Mouse (Mus musculus) lung, postnatal 4 days (tissue): Measurements from ENCODE around the gene Sart1.

Experiments used
- DNase-seq, 2 experiments: peaks; one replicate each; pipeline ENCODE4 v3.0.0; 2021

Gene Sart1

DNA sequence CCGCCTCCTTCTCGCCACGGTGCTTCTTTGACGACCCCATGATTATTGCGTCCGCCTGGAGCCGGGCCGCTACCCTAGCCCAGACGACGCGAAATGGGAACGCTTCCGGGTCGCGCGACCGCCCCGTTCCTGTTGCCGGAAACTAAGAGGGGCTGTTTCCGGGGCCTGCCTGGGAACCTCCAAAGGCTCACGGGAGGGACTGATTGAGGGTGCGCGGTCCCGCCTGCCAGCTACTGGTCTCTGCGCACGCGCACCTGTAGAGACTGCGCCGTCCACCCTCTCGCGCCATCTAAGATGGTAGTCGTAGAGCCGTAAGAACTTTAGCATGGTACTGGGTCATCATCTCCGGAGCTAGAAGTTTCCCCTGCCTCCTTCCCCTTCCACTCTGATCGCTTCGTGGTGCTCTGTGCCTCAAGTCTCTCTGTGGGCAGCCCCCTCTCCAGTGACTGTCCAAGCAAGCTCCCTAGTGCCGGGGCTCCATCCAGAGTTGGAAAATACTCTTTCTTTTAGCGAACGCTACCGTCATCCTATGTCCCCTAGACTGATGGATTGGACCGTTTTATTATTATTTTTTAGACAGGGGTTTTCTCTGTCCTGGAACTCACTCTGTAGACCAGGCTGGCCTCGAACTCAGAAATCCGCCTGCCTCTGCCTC is at the start of gene Sart1:
Gene Sart1, minus strand, starts transcription at position 116 of the 655 bp plus-strand sequence.
- DNase-seq = peak; percentile 96 to 98

DNA sequence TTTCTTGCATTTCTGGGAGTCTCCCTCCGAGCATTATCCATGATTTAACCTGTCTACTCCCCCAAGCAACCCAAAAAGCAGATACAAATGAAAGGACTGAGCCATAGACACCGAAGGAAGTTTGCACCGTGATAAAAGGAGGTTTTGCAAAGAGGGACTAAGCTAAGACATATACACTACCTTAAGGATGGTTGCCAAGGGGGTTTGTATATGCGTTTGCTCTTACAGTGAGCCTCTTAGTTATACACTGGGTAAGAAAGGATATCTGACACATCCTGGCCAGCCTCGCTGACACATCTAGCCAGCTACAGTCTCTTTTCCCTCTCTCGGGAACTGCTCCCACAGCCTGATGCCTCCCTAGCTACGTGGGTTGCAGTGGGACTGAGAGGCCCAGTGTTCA is 45.4 kb upstream of the Sart1 start:
- DNase-seq = no peak

DNA sequence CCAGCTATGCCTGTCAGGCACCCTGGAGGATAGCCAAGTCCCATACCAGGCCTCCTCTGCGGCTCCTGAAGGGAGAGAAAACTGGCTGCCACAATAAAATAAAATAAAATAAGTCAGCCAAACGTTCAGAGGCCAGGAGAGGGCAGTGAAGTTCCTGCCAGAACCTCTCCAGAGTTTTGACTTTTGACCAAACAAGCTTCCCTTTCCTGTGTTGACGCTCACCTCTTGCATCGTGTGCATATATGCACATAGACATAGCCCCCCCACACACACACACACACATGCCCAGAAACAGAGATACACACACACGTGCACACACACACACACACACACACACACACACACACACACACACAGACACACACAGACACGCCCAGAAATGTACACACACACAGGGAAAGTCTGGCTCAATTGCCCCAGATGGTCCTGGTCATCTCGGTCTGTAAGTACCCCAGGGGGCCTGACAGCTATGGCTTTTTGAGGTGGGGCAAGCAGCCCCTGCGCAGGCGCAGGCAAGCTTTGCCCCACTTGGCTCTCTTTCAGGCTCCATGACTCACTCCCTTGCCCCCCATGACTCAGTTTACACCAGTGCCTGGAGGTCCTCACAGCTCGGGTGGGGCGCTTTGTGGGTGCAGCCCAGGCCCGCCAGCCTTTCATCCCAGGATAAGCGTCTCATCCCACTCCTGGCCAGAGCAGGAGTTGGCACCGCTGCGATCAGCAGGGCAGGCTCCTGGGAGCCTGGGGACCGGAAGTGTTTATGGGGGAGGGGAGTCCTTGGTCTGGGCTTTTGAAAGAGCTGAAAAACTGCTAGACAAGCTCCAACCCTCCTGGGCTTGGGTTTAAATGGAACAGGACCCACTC is 44.7 kb upstream of the Sart1 start:
- DNase-seq = peak; percentile 70 to 73

DNA sequence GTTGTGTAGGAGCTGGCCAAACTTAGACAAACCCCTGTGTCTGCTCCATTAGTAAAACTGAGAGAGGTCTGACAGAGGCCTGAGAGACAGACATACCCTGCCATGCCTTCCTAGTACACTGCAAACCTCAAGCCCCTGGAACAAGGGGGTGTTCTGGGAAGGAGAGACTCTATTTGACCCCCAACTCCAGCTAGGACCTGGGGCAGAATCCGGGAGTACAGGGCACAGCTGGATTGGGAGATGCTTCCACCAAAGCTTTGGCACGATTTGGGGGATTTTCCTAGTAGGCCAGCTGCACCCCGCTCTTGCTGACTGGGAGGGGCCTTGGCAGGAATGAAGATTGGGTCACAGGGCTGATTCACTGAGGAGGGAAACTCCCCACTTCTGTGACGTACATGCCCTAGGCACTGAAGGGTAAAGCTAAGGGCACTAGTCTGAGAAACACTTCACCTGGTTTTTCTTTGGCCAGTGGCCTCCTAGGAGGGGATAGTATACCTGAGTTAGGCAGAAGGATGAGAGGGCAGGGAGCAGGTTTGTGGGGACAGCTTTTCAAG is 43.5 kb upstream of the Sart1 start:
- DNase-seq = peak in 1 of 2 experiments; percentile 41

- DNase-seq = no peak
Measured at GRCm38 (mm10) chr19:5430408-5430807, 41.9 kb upstream of the Sart1 start.

GRCm38 (mm10) chr19:5429806-5430205 is 41.3 kb upstream of the Sart1 start:
- peak in 1 of 2 experiments; percentile 55 for DNase-seq

DNA sequence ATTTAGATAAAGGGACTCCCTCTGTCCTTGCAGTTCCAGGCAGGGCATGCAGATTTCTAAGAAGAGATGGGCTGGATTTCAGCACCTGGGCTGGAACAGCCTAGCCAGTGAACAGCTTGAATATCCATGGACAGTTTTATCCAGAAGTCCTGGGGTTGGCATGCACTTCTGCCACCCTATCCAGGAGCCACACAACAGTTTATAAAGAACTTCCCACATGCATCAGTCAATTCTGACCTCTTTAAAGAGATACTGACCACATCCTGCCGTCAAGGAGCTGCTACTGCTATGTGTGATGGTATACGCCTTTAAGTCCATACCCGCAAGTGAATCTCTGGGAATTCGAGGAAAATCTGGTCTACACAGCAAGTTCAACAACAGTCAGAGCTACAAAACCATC is 40.7 kb upstream of the Sart1 start:
- DNase-seq = no peak

DNA sequence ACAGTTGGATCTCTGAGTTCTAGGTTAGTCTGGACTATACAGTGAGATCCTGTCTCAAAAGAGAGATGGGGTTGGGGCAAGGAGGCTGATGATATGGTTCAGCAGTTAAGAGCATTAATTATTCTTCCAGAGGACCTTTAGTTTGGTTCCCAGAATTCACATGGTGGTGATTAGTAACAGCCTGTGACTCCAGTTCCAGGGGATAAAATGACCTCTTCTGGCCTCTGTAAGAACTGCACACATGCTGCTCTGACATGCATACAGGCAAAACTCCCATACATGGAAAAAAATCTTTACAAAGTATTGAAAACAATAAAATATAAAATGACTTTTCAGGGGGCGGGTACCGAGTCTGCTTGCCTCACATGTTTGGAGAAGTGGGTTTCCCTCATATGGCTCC is 39.6 kb upstream of the Sart1 start:
- DNase-seq = peak in 1 of 2 experiments; percentile 58

GRCm38 (mm10) chr19:5426640-5427290 is 38.3 kb upstream of the Sart1 start:
- no peak for DNase-seq

DNA sequence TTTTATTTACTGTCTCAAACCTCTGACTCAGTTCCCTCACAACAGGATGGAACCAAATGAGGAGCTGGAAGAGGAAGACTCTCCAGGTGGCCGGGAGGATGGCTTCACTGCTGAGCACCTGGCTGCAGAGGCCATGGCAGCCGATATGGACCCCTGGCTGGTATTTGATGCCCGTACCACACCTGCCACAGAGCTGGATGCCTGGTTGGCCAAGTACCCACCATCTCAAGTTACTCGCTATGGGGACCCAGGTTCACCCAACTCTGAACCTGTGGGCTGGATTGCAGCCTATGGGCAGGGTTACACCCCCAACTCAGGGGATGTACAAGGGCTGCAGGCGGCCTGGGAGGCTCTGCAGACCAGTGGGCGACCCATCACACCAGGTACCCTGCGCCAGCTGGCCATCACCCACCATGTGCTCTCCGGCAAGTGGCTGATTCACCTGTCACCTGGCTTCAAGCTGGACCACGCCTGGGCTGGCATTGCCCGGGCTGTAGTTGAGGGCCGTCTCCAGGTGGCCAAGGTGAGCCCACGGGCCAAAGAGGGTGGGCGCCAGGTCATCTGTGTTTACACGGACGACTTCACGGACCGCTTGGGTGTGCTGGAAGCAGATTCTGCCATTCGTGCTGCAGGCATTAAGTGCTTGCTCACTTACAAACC is 37.5 kb upstream of the Sart1 start:
- no peak for DNase-seq

GRCm38 (mm10) chr19:5424782-5425741 is 36.6 kb upstream of the Sart1 start, which contains the start of the genes Drap1 and AI837181:
Drap1 (minus strand) TSS chr19:5424979.
AI837181 (plus strand) TSS chr19:5425144.
- DNase-seq = peak; percentile 95 to 96

DNA sequence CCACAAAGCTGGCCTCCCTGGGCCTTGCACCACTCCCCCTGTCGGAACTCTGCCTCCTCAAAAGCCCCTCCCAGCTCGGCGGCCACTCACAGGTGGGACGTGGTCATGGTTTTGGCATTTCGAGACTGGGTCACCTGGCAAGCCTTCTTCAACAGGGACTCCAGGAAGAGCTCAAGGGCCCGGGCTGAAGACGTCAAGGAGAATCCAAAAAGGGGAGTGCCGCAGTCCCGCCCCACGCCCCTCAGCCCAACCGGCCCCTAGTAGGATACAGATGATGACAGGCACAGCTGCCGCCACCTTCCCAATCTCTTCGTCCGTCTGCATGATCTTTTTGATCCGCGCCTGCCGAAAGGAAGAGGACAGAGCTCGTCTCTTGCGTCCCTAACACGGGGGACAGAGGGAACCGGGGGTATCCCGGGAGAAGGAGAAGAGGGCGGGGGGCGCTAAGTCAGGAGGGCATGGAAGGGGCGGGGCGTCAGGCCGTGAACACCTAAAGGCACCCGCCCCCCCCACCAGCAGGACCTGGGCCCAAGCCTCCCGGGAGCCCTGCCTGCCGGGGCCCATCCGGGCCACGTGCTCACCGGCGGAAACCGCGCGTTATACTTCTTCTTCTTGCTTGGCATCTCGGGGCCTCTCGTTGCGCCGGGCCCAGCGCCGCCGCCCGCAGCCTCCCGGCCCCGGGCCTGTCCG is 35.7 kb upstream of the Sart1 start:
- peak; percentile 86 to 93 for DNase-seq

DNA sequence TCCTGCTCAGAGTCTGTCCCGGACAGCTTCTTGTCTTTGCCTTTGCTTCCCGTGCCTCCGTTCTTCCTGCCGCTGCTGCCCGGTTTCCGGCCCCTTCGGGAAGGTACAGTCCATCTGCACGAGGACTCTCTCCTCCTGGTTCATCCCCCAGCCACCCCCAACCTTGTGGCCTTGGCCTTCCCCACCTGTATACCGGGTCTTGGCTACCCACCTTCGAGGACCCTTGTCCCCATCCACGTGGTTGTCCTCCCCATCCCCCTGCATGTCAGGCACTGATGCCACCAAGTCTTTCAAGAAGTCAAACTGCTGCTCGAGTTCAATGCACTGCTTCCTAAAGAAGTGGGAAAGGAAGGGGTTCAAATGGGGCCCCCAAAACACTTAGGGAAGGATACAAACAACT is 35.1 kb upstream of the Sart1 start:
- no peak for DNase-seq

GRCm38 (mm10) chr19:5422895-5423443 is 34.5 kb upstream of the Sart1 start:
- no peak for DNase-seq

- no peak for DNase-seq
Measured at GRCm38 (mm10) chr19:5422267-5422666, 33.8 kb upstream of the Sart1 start.

GRCm38 (mm10) chr19:5421784-5422183 is 33.3 kb upstream of the Sart1 start:
- DNase-seq = no peak

GRCm38 (mm10) chr19:5420579-5420978 is 32.1 kb upstream of the Sart1 start:
- DNase-seq = no peak

DNA sequence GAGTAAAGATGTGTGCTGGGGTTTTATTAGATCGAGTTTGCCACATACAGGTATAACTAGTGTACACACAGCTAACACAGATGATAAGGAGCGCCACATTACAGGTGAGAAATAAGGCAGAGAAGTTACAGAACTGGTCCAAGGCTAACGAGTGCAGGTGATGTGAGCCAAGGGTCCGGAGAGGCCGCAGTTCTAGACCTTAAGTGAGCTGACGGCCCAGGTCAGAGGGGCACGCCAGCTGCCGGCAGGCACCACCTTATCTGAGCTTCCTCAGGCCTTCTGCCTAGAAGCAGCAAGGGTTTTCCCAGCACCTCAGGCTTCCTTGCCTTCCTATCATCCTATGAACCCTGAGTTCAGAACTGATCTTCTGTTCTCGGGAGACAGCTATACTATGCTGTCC is 31.1 kb upstream of the Sart1 start:
- no peak for DNase-seq

GRCm38 (mm10) chr19:5418750-5419466 is 30.4 kb upstream of the Sart1 start:
- no peak for DNase-seq

- no peak for DNase-seq
Measured at GRCm38 (mm10) chr19:5414534-5414957, 26.0 kb upstream of the Sart1 start.
